ENCODE assay signal across 8 mouse cellular contexts in genomic region chr2:79428569-79429104, GRCm38 (mm10). TPM values are rescaled to one million over a fixed set of nuclear protein-coding genes. Genes with fewer than 3 reads are reported as not detected.
DNase-seq lines count a peak whose midpoint lies in the region; ATAC-seq and TF ChIP-seq lines count a peak whose summit lies in the region.

No protein-coding gene starts in this region.

- H3K4me2 ChIP-seq in heart, embryonic 11.5 days = peak overlapping the region; percentile 74
- H3K4me2 ChIP-seq in stomach, postnatal 0 days (replicated peaks; ENCODE audit: low read depth) = peak overlapping the region; percentile 87

- no peak for TF ChIP-seq CTCF in stomach, postnatal 0 days (IDR thresholded peaks at IDR 0.05; ENCODE audit: low read depth)

- no peaks in the 10 kb centered on the region for H3K9me3 ChIP-seq in heart, embryonic 11.5 days (replicated peaks; ENCODE audit: control insufficient read depth, low read length)
- H3K9me3 ChIP-seq in stomach, postnatal 0 days (ENCODE audit: control insufficient read depth, low read length) = no peaks in the 10 kb centered on the region

- H3K27ac ChIP-seq in heart, embryonic 11.5 days (ENCODE audit: low read depth, low read length) = no peak overlapping the region
- no peak overlapping the region for H3K27ac ChIP-seq in stomach, postnatal 0 days (replicated peaks)

- DNase-seq in ovary, postnatal 36 days (ENCODE audit: low spot score) = peak; percentile 6
- no peak for DNase-seq in ovary, adult 18-20 months (ENCODE audit: low spot score)
- DNase-seq in embryo, embryonic 10 days (ENCODE audit: low spot score) = peak; percentile 39
- peak; percentile 21 to 47 for DNase-seq in kidney, postnatal 4 days
- DNase-seq in mesoderm, embryonic 11.5 days (ENCODE audit: low read depth, low spot score) = peak; percentile 30
- peak; percentile 39 for DNase-seq in stomach, postnatal 0 days (ENCODE audit: low spot score)
- DNase-seq in layer of hippocampus, postnatal 10 days (ENCODE audit: low spot score in 2 of 2) = no peak

- H3K27me3 ChIP-seq in heart, embryonic 11.5 days (ENCODE audit: control insufficient read depth, insufficient read depth, low read length) = peaks cover 13% of the 10 kb centered on the region; the same call in 1 of the 2 replicates
- H3K27me3 ChIP-seq in stomach, postnatal 0 days (ENCODE audit: control insufficient read depth, insufficient read depth, low read length) = no peaks in the 10 kb centered on the region

- no peak for TF ChIP-seq EP300 in stomach, postnatal 0 days (optimal IDR thresholded peaks at IDR 0.05)

- no peaks in the 10 kb centered on the region for H3K36me3 ChIP-seq in heart, embryonic 11.5 days (ENCODE audit: control insufficient read depth, insufficient read depth, low read length)
- H3K36me3 ChIP-seq in stomach, postnatal 0 days (ENCODE audit: control insufficient read depth, insufficient read depth, low read length) = no peaks in the 10 kb centered on the region

- peak overlapping the region; percentile 58 for H3K4me3 ChIP-seq in heart, embryonic 11.5 days (ENCODE audit: low read depth, low read length)
- peak overlapping the region; percentile 46 for H3K4me3 ChIP-seq in stomach, postnatal 0 days (ENCODE audit: low read depth, low read length)

- no peaks in the 10 kb centered on the region for H3K4me1 ChIP-seq in heart, embryonic 11.5 days (ENCODE audit: control insufficient read depth, insufficient read depth, low read length)
- H3K4me1 ChIP-seq in stomach, postnatal 0 days (replicated peaks; ENCODE audit: control insufficient read depth, insufficient read depth) = peaks cover 8% of the 10 kb centered on the region

- ATAC-seq in heart, embryonic 11.5 days (replicated peaks; ENCODE audit: insufficient number of reproducible peaks, low FRiP score, low TSS enrichment) = no peak
- ATAC-seq in stomach, postnatal 0 days (ENCODE audit: low FRiP score, low TSS enrichment) = peak; percentile 29; the same call in 1 of the 2 replicates

- peak overlapping the region; percentile 55; the same call in 1 of the 2 replicates for H3K9ac ChIP-seq in heart, embryonic 11.5 days (ENCODE audit: low read depth, low read length)
- H3K9ac ChIP-seq in stomach, postnatal 0 days (ENCODE audit: low read length) = peak overlapping the region; percentile 56

- WGBS in heart, embryonic 11.5 days (ENCODE audit: insufficient replicate concordance) = under 1% methylated on average over 35 of the region's 35 CpGs
- WGBS in stomach, postnatal 0 days = under 1% methylated on average over 28 of the region's 35 CpGs

RNA-seq across cellular contexts. Expression of gene Neurod1, which starts 27.9 kb away (rescaled TPM):
- polyA plus RNA-seq in heart, embryonic 11.5 days (2014; fragmentation: Nextera tagmentation; extraction: Ambion mirVana) = 0.18 TPM in 1 of 2 replicates, not detected in the other
- polyA plus RNA-seq in stomach, postnatal 0 days (2015; fragmentation: Nextera tagmentation; extraction: Ambion mirVana) = 0.61 and 0.68 TPM in 2 replicates
- 10 to 100 TPM; 56.3 to 66.3 TPM for total RNA-seq in layer of hippocampus, postnatal 10 days (2021)

RNA-seq across cellular contexts. Expression of gene Cerkl, which starts 27.9 kb away (rescaled TPM):
- 0.14 and 1.2 TPM in 2 replicates for polyA plus RNA-seq in heart, embryonic 11.5 days (2014; fragmentation: Nextera tagmentation; extraction: Ambion mirVana)
- 0.67 and 1.2 TPM in 2 replicates for polyA plus RNA-seq in stomach, postnatal 0 days (2015; fragmentation: Nextera tagmentation; extraction: Ambion mirVana)
- total RNA-seq in layer of hippocampus, postnatal 10 days (2021) = 1 to 10 TPM; 3.4 to 4.7 TPM

Comparison
In these comparisons a context has a peak if more than half of its experiments do, and no peak if none do; other contexts are left out.
1. DNase-seq: peak in ovary, postnatal 36 days (single experiment), embryo, embryonic 10 days (single experiment), kidney, postnatal 4 days (2 of 2), mesoderm, embryonic 11.5 days (single experiment) and stomach, postnatal 0 days (single experiment); none in ovary, adult 18-20 months (single experiment) and layer of hippocampus, postnatal 10 days (0 of 2).